In genomic region chr13:38690028-38690427, GRCm38 (mm10) we compare ENCODE assay signal across 9 mouse cellular contexts. TPM values are rescaled to one million over a fixed set of nuclear protein-coding genes. Genes with fewer than 3 reads are reported as not detected.
DNase-seq lines count a peak whose midpoint lies in the region; ATAC-seq and TF ChIP-seq lines count a peak whose summit lies in the region.
"Had no signal": no experiment of that assay in that cellular context is flagged by ENCODE, and none has a peak within 500 bp of the region (broad histone marks: within the 10 kb centered on the region; RNA-seq: fewer than 3 reads in every experiment).

No protein-coding gene starts in this region.

- no peaks in the 10 kb centered on the region for H3K27me3 ChIP-seq in heart, postnatal 0 days (ENCODE audit: control insufficient read depth, insufficient read depth, low read length)
- H3K27me3 ChIP-seq in heart, embryonic 11.5 days (ENCODE audit: control insufficient read depth, insufficient read depth, low read length), result no peaks in the 10 kb centered on the region
- no peaks in the 10 kb centered on the region for H3K27me3 ChIP-seq in hindbrain, embryonic 16.5 days (replicated peaks; ENCODE audit: control insufficient read depth, insufficient read depth, low read length)
- H3K27me3 ChIP-seq: liver, embryonic 13.5 days had no signal

- TF ChIP-seq EP300 in heart, postnatal 0 days (IDR thresholded peaks at IDR 0.05; ENCODE audit: low read depth), result no peak

- peak; percentile 55 for TF ChIP-seq CTCF in heart, postnatal 0 days (IDR thresholded peaks at IDR 0.05; ENCODE audit: low read depth)

- H3K9ac ChIP-seq in heart, postnatal 0 days (replicated peaks; ENCODE audit: low read depth, low read length), result no peak overlapping the region
- H3K9ac ChIP-seq in heart, embryonic 11.5 days (ENCODE audit: low read depth, low read length), result no peak overlapping the region
- H3K9ac ChIP-seq in hindbrain, embryonic 16.5 days (ENCODE audit: low read depth, low read length), result no peak overlapping the region
- H3K9ac ChIP-seq: liver, embryonic 13.5 days had no signal

- no peaks in the 10 kb centered on the region for H3K4me1 ChIP-seq in heart, postnatal 0 days (ENCODE audit: control insufficient read depth, insufficient read depth)
- H3K4me1 ChIP-seq in heart, embryonic 11.5 days (ENCODE audit: control insufficient read depth, insufficient read depth, low read length), result no peaks in the 10 kb centered on the region
- H3K4me1 ChIP-seq in hindbrain, embryonic 16.5 days (ENCODE audit: control insufficient read depth, insufficient read depth, low read depth, low read length), result no peaks in the 10 kb centered on the region
- H3K4me1 ChIP-seq: liver, embryonic 13.5 days had no signal

- H3K36me3 ChIP-seq in heart, postnatal 0 days (replicated peaks; ENCODE audit: control insufficient read depth, insufficient read depth, low read length), result no peaks in the 10 kb centered on the region
- H3K36me3 ChIP-seq in heart, embryonic 11.5 days (ENCODE audit: control insufficient read depth, insufficient read depth, low read length), result no peaks in the 10 kb centered on the region
- no peaks in the 10 kb centered on the region for H3K36me3 ChIP-seq in hindbrain, embryonic 16.5 days (ENCODE audit: control insufficient read depth, insufficient read depth, low read length)
- H3K36me3 ChIP-seq: liver, embryonic 13.5 days had no signal

- no peaks in the 10 kb centered on the region for H3K9me3 ChIP-seq in heart, postnatal 0 days (replicated peaks; ENCODE audit: control insufficient read depth, low read length)
- H3K9me3 ChIP-seq in heart, embryonic 11.5 days (replicated peaks; ENCODE audit: control insufficient read depth, low read length), result no peaks in the 10 kb centered on the region
- no peaks in the 10 kb centered on the region for H3K9me3 ChIP-seq in hindbrain, embryonic 16.5 days (ENCODE audit: control insufficient read depth, low read length)
- H3K9me3 ChIP-seq: liver, embryonic 13.5 days had no signal

- 22% methylated on average over 3 of the region's 3 CpGs for WGBS in heart, postnatal 0 days
- WGBS in heart, embryonic 11.5 days (ENCODE audit: insufficient replicate concordance), result 37% methylated on average over 3 of the region's 3 CpGs
- WGBS in hindbrain, embryonic 16.5 days, result 65% methylated on average over 3 of the region's 3 CpGs

- intact Hi-C loops in gastrocnemius, postnatal 14 days (cut with DNase I; ENCODE audit: low total_unique reads), result no loop called here

- no peak for ATAC-seq in heart, postnatal 0 days (ENCODE audit: insufficient read depth, low read depth)
- no peak for ATAC-seq in heart, embryonic 11.5 days (replicated peaks; ENCODE audit: insufficient number of reproducible peaks, low FRiP score, low TSS enrichment)
- peak; percentile 67 for ATAC-seq in hindbrain, embryonic 16.5 days

- H3K4me3 ChIP-seq in heart, postnatal 0 days (ENCODE audit: low read depth, low read length), result no peak overlapping the region
- no peak overlapping the region for H3K4me3 ChIP-seq in heart, embryonic 11.5 days (ENCODE audit: low read depth, low read length)
- H3K4me3 ChIP-seq in hindbrain, embryonic 16.5 days (ENCODE audit: low read length), result no peak overlapping the region
- H3K4me3 ChIP-seq: liver, embryonic 13.5 days had no signal

- H3K27ac ChIP-seq in heart, postnatal 0 days (ENCODE audit: low read depth), result no peak overlapping the region
- H3K27ac ChIP-seq in heart, embryonic 11.5 days (ENCODE audit: low read depth, low read length), result no peak overlapping the region
- no peak overlapping the region for H3K27ac ChIP-seq in hindbrain, embryonic 16.5 days (ENCODE audit: low read depth, low read length)
- H3K27ac ChIP-seq: liver, embryonic 13.5 days had no signal

- DNase-seq in heart, postnatal 0 days (ENCODE audit: low spot score), result peak; percentile 9
- peak; percentile 45 for DNase-seq in 416B (ENCODE audit: low read depth)
- peak; percentile 23 for DNase-seq in R1 (ENCODE audit: low read depth, low spot score)
- DNase-seq in lung, postnatal 36 days, result peak; percentile 32
- no peak for DNase-seq in T-cell, adult 2 months (ENCODE audit: low spot score)
- no peak for DNase-seq in gastrocnemius, postnatal 14 days
- DNase-seq: liver, embryonic 13.5 days had no signal

- no peak overlapping the region for H3K4me2 ChIP-seq in heart, postnatal 0 days (ENCODE audit: low read depth, low read length)
- no peak overlapping the region for H3K4me2 ChIP-seq in heart, embryonic 11.5 days
- no peak overlapping the region for H3K4me2 ChIP-seq in hindbrain, embryonic 16.5 days (ENCODE audit: low read length)
- H3K4me2 ChIP-seq: liver, embryonic 13.5 days had no signal

RNA-seq across cellular contexts. Expression of gene Eef1e1, which starts 31.2 kb away (rescaled TPM):
- 11.0 and 15.3 TPM in 2 replicates for total RNA-seq in heart, postnatal 0 days (2014; rRNA removed; ENCODE audit: low replicate concordance)
- polyA plus RNA-seq in heart, postnatal 0 days (2015; fragmentation: Nextera tagmentation; extraction: Ambion mirVana), result 21.9 and 22.1 TPM in 2 replicates
- polyA plus RNA-seq in heart, embryonic 11.5 days (2014; fragmentation: Nextera tagmentation; extraction: Ambion mirVana), result 42.7 and 45.2 TPM in 2 replicates
- 101 and 108 TPM in 2 replicates for polyA plus RNA-seq in hindbrain, embryonic 16.5 days (2015; fragmentation: Nextera tagmentation; extraction: Ambion mirVana)
- total RNA-seq in gastrocnemius, postnatal 14 days (2021), result 10 to 100 TPM; 14.2 to 20.0 TPM

RNA-seq across cellular contexts. Expression of gene Bloc1s5, which starts 55.1 kb away (rescaled TPM):
- 8.5 and 10.4 TPM in 2 replicates for total RNA-seq in heart, postnatal 0 days (2014; rRNA removed; ENCODE audit: low replicate concordance)
- 17.1 and 21.7 TPM in 2 replicates for polyA plus RNA-seq in heart, postnatal 0 days (2015; fragmentation: Nextera tagmentation; extraction: Ambion mirVana)
- polyA plus RNA-seq in heart, embryonic 11.5 days (2014; fragmentation: Nextera tagmentation; extraction: Ambion mirVana), result 17.9 and 18.9 TPM in 2 replicates
- polyA plus RNA-seq in hindbrain, embryonic 16.5 days (2015; fragmentation: Nextera tagmentation; extraction: Ambion mirVana), result 22.2 and 24.7 TPM in 2 replicates
- 1 to 10 TPM; 5.5 to 5.8 TPM for total RNA-seq in gastrocnemius, postnatal 14 days (2021)

Comparison
In these comparisons a context has a peak if more than half of its experiments do, and no peak if none do; other contexts are left out.
1. DNase-seq: peak in heart, postnatal 0 days (single experiment), 416B (single experiment), R1 (single experiment) and lung, postnatal 36 days (single experiment); none in T-cell, adult 2 months (single experiment) and gastrocnemius, postnatal 14 days (single experiment).